Mouse (Mus musculus): Measurements from ENCODE around the gene Cd6. TPM values are rescaled to one million over a fixed set of nuclear protein-coding genes. Genes with fewer than 3 reads are reported as not detected.

Gene Cd6
- total and polyA plus RNA-seq, 3 experiments, result not detected

DNA sequence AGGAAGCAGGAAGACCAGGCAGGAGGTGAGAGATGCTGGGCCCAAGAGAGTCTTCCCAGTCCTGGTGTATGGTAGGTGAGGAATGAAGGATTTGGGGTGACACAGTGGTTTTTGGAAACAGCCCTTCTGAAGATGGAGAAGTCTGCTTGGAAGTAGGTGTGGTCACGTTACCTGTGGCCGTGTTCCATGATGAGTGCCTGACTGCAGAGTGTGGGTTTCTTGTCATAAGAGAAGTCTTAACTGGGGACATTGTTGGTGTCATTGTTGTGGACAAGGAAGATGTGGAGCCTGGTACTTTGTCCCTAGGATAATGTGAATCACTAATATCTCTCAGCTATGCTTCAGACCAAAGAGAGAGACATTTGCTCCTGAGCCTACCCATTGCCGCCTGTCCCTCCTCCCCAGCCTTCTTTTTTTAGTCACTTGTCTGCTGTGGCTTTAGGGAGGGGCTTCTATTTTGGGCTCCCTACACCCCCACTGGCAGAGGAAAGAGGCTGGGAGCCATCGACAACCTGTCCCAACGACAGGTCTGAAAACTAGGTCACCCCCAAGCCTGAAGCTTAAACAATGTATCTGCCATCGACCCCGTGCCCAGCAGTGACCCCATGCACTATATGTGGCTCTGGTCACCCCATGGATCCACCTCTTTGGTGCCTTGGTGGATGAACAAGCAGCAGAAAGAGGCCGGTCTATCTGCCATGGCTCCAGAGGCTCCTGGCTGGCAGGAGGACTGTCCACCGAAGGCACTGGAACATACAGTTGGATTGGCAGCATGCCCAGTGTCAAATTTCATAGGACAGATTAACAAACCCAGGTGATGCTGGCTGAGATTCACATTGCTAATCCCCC is 69.7 kb downstream of the Cd6 start:
- Histone ChIP-seq H3K9me3 (replicated peaks; ENCODE audit: insufficient read depth, low read length) (no peaks in the 10 kb centered on the region), H3K4me3 (ENCODE audit: control insufficient read depth in 1 of 2, insufficient read depth in 1 of 2, low read depth in 2 of 2, low read length in 2 of 2) (no peak overlapping the region), H3K36me3 (ENCODE audit: control insufficient read depth in 1 of 2, insufficient read depth in 2 of 2, low read length in 2 of 2) (no peaks in the 10 kb centered on the region), H3K9ac (ENCODE audit: control insufficient read depth, low read depth, low read length, poor library complexity, severe bottlenecking) (no peak overlapping the region), H3K4me1 (ENCODE audit: control insufficient read depth in 1 of 2, insufficient read depth in 2 of 2, low read length in 2 of 2) (no peaks in the 10 kb centered on the region), H3K27me3 (ENCODE audit: control insufficient read depth in 1 of 2, insufficient read depth in 2 of 2, low read length in 2 of 2) (peaks cover 0 to 3% of the 10 kb centered on the region in 2 experiments; a peak in 3 of 4 replicates), H3K27ac (ENCODE audit: control insufficient read depth, low read depth, low read length) (no peak overlapping the region), H3K79me2 (ENCODE audit: control insufficient read depth, insufficient read depth, low read length, poor library complexity) (no peaks in the 10 kb centered on the region)
- DNase-seq (ENCODE audit: low read depth, low spot score), result no peak
- TF ChIP-seq ZKSCAN1 (IDR thresholded peaks at IDR 0.05; ENCODE audit: low read depth, low read length) (no peak), NELFE (IDR thresholded peaks at IDR 0.05; ENCODE audit: low read depth, low read length) (no peak), ZNF384 (IDR thresholded peaks at IDR 0.05; ENCODE audit: low read depth, low read length) (no peak), SIN3A (IDR thresholded peaks at IDR 0.05; ENCODE audit: low read length) (no peak), ETS1 (IDR thresholded peaks at IDR 0.05; ENCODE audit: low read depth, low read length) (no peak), TBP (IDR thresholded peaks at IDR 0.05; ENCODE audit: low read depth, low read length) (no peak), BHLHE40 (IDR thresholded peaks at IDR 0.05; ENCODE audit: borderline replicate concordance, low read depth, low read length) (no peak), MYB (IDR thresholded peaks at IDR 0.05; ENCODE audit: low read depth, low read length) (no peak)

DNA sequence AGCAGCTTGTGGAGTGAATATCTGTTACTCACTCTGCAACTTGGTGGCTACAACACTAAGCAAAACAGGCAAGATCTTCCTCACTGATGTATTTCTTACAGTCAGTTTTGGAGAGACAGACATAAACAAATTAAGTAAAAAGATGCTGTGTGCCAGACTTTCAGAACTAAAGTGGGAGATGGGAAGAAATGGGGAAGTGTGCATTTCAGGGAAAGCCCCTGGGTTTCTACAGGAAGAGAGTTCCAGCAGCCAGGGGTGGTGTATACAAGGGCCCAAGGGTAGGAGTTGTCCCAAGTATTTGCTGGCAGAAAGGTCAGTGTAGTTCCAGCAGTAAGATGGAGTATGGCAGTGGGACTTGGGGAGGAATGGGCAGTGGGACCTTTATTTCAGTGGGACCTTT is 70.3 kb downstream of the Cd6 start:
- no peaks in the 10 kb centered on the region for H3K79me2 ChIP-seq (ENCODE audit: control insufficient read depth, insufficient read depth, low read length, poor library complexity)
- TF ChIP-seq ZNF384 (IDR thresholded peaks at IDR 0.05; ENCODE audit: low read depth, low read length) (no peak), USF2 (IDR thresholded peaks at IDR 0.05; ENCODE audit: borderline replicate concordance in 1 of 2, insufficient read depth in 1 of 2, low read depth in 1 of 2, low read length in 2 of 2) (no peak), RAD21 (IDR thresholded peaks at IDR 0.05; ENCODE audit: low read depth, low read length) (no peak), POLR2AphosphoS5 (IDR thresholded peaks at IDR 0.05; ENCODE audit: borderline replicate concordance, low read depth, low read length) (no peak), GABPA (IDR thresholded peaks at IDR 0.05; ENCODE audit: low read depth, low read length) (no peak), MEF2A (IDR thresholded peaks at IDR 0.05; ENCODE audit: extremely low read depth, insufficient replicate concordance, low read depth, low read length, poor library complexity, severe bottlenecking) (no peak)
- no peak overlapping the region for H3K27ac ChIP-seq (ENCODE audit: control insufficient read depth, low read depth, low read length)
- H3K36me3 ChIP-seq (ENCODE audit: control insufficient read depth in 1 of 2, insufficient read depth in 2 of 2, low read length in 2 of 2), result no peaks in the 10 kb centered on the region
- H3K9ac ChIP-seq (ENCODE audit: control insufficient read depth, low read depth, low read length, poor library complexity, severe bottlenecking), result no peak overlapping the region
- no peaks in the 10 kb centered on the region for H3K4me1 ChIP-seq (ENCODE audit: control insufficient read depth in 1 of 2, insufficient read depth in 2 of 2, low read length in 2 of 2)
- H3K4me3 ChIP-seq (ENCODE audit: control insufficient read depth in 1 of 2, insufficient read depth in 1 of 2, low read depth in 2 of 2, low read length in 2 of 2), result no peak overlapping the region
- H3K9me3 ChIP-seq (replicated peaks; ENCODE audit: insufficient read depth, low read length), result no peaks in the 10 kb centered on the region
- no peak for DNase-seq (ENCODE audit: low read depth, low spot score)
- peaks cover 0 to 3% of the 10 kb centered on the region in 2 experiments; a peak in 3 of 4 replicates for H3K27me3 ChIP-seq (ENCODE audit: control insufficient read depth in 1 of 2, insufficient read depth in 2 of 2, low read length in 2 of 2)
